Mouse (Mus musculus) frontal cortex, adult (tissue): ENCODE data around the gene Kremen1.

ENCODE experiments used
- ATAC-seq: cut with Nextera tagmentation; 2 replicates; pipeline ENCODE4 v1.9.2; 2017; ENCODE audit warnings: mild to moderate bottlenecking, moderate library complexity, mixed read lengths; ENCODE audit not compliant: low TSS enrichment

Kremen1 gene

GRCm38 (mm10) chr11:5175866-5176265 is 85.5 kb downstream of the Kremen1 start:
- ATAC-seq: no peak

GRCm38 (mm10) chr11:5175141-5175540 is 86.2 kb downstream of the Kremen1 start:
- no peak for ATAC-seq

- no peak for ATAC-seq
These were observed 88.5 kb downstream of the Kremen1 start for GRCm38 (mm10) chr11:5172861-5173260.

- ATAC-seq: peak; percentile 28; the same call in 1 of the 2 replicates
These were observed 94.0 kb downstream of the Kremen1 start for GRCm38 (mm10) chr11:5167311-5167710.

DNA sequence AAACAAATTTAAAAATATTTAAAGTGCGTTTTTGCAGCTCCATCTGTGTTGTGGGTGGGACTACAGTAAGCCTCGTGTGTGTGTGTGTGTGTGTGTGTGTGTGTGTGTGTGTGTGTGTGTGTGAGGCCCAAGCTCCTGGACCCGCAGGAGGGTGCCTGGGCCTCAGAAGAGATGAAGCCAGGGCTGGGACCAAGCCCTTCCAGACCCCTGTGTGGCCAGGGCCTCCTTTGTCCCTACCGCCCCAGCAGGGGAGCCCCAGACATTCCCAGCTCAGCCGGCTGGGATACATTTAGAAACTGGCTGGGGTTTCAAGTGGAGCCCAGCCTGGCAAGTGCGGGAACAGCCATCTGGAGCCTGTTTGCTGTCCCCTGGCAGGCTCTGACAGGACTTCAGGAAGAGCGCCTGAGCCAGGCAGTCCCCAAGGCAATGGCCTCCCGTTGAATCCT is 95.9 kb downstream of the Kremen1 start:
- ATAC-seq: peak; percentile 94

GRCm38 (mm10) chr11:5164310-5164709 is 97.0 kb downstream of the Kremen1 start:
- ATAC-seq: no peak

- ATAC-seq: no peak
These were observed 97.9 kb downstream of the Kremen1 start for GRCm38 (mm10) chr11:5163421-5163820.

- ATAC-seq: no peak
These were observed 100.5 kb downstream of the Kremen1 start for GRCm38 (mm10) chr11:5160722-5161485.

DNA sequence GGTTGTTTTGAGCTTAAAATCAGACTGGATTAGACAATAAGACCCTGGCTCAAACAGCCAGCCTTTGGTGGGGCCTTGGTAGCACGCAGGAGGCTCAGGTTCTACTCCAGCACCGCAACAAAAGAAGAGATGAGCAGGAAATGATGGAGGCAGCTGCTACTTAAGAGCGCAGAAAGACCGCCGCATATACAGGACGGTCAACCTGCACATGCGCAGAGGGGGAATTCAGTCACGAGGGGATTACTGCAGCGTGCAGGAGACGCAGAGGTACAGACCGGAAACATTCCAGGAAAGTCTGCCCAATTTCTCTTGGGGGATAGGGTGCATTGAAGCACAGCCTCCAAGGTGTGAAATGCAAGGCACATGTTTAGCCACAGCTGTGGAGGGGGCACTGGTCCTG is 103.3 kb downstream of the Kremen1 start:
- ATAC-seq: no peak

DNA sequence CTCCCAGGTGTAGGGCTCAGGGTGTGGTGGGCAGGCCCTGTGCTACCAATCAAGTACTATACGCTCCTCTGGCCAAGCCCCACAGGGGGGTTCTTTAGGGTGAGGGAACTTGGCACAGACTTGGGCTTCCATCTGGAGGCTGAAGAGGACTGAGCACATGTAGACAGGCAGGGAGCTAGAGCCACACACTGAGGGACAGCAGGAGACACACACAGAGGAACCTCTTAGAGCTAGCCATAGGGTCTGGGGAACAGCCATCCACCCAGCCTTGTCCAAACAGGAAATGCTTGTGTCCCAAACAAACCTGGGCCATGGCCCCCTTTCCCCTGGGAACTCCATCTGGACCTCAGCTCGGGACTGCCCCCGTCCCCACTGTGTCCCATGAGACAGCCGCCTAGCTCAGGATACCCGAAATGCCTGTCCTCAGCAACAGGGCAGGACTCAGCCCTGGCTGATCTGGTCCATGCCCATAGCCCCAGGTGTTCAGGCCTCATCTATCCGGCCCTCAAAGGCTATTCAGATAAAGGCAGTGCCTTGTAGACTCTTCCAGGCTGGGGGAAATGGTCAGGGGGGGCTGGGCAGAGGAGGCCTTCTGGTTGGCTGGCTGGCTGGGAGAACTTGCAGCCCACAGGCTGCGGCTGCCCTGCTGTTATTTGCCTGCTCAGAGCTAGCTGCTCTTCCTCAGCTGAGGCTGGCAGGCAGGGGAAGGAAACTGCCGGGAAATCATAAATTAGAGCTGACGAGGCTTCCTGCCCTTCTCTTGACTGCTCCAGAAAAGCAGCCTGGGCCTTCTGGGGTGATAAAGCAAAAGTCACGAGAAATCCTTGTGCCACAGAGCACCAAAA is 106.2 kb downstream of the Kremen1 start:
- ATAC-seq: peak; percentile 63; the same call in 1 of the 2 replicates

DNA sequence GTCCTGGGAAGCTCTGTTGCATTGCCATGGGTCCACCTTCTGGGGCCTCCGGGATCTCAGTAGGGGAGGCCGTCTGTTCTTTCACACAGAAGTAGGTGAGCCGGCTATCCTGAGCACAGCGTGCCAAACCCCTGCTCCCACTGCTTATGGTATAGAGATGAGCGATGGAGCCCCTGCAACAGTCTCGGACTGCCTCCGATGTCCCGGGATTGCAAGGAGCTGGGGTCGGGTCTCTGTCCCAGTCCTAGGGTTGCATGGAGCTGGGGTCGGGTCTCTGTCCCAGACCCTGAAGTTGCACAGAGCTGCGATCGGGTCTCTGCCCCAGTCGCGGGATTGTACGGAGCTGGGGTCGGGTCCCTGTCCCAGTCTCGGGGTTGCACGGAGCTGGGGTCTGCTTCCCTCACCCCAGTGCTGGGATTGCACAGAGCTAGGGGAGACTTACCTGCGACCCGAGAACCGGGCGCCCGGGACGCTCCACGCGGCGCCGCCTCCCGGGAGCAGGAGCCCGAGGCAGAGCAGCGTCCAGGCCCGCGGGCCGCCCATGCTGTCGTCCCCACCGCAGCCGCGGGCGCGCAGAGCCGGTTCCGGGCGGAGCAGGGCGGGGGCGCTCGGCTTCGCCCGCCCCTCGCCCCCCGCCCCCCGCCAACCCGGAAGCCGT is 109.5 kb downstream of the Kremen1 start, which contains the start of gene Emid1:
TSS of gene Emid1 (minus strand) at position 578 of the 658 bp plus-strand sequence.
- no peak for ATAC-seq

DNA sequence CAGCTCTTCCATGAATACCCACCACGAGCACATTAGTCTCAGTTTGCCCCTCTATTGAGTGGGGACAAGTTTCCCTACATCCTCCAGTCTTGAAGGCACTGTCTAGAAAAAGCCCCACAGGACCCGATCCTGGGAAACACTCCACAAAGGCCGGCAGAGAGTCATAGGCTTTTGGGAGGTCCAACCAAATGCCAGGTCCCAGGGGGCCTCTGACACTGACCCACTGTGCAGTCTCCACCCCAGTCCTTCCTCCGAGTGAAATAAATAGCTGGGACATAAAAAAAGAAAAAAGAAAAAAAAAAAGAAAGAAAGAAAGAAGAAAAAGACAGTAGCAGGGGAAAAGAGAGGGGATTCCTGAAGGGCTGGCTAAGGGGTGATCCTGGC is 110.1 kb downstream of the Kremen1 start:
- no peak for ATAC-seq

DNA sequence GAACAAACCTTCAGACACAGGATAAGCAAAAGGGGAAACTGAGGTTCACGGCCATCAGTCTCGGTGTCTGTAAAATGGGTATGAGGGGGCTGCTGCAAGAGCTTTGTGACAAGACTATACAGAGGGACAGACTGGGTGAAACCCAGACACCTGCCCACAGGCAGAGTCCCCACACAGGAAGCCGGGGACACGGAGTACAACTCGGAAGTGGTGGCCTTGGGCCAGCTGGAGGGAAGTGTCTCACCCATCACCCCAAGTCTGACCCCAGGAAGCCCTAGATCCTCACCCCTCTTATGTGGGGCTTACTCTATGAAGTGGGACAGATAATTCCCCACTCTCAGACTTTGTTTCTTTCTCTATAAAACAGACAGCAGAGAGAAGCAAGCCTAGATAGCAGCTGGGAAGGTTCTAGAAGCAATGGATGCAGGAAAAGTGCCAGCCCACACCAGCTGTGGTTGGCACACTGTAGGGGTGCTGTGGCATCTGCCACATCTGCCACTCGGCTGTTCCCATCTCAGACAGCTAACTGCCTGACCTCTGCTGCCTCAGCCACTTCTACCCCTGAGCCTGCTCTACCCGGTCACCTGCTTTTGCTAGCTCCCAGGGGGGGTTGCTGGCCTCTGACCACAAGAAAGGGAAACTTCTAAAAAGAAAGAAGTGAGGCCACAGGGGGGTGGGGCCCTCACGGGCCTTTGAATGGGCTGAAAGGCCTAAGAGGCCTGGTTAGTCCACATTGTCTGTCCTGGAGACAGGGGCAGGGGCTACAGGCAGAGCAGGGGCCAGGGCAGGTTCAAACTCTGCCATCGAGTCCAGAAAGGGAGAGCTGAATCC is 110.7 kb downstream of the Kremen1 start:
- ATAC-seq: no peak

GRCm38 (mm10) chr11:5149955-5150354 is 111.4 kb downstream of the Kremen1 start:
- ATAC-seq: no peak

GRCm38 (mm10) chr11:5149249-5149648 is 112.1 kb downstream of the Kremen1 start:
- no peak for ATAC-seq

GRCm38 (mm10) chr11:5145600-5145999 is 115.8 kb downstream of the Kremen1 start:
- ATAC-seq: no peak

- ATAC-seq: no peak
These were observed 119.4 kb downstream of the Kremen1 start for GRCm38 (mm10) chr11:5141965-5142364.
